Mouse (Mus musculus) heart, adult 8-10 months (tissue): ENCODE measurements around the gene Lin9. TPM values are rescaled to one million over a fixed set of nuclear protein-coding genes. Genes with fewer than 3 reads are reported as not detected.
"Not testable (repeated sequence)": the region's sequence is repeated elsewhere in the genome, so short reads cannot be mapped to it uniquely, and the experiment has no call there.

Source experiments
- DNase-seq: peaks from one replicate; pipeline ENCODE4 v3.0.0; 2022; ENCODE audit warnings: low spot score
- total RNA-seq, 4 experiments: library from RNA; stranded (reverse); gene quantifications; 2 replicates each; pipeline ENCODE4 v1.2.4; 2022

Lin9 gene
- 1 to 10 TPM; 2.1 to 3.5 (median 2.4) TPM for total RNA-seq

- DNase-seq, result peak; percentile 90
Observed at GRCm38 (mm10) chr1:180641137-180641517, at the start of gene Lin9. Gene Lin9 (plus strand): TSS chr1:180641150.

- no peak for DNase-seq
Observed at GRCm38 (mm10) chr1:180600578-180600977, 40.4 kb upstream of the Lin9 start.

DNA sequence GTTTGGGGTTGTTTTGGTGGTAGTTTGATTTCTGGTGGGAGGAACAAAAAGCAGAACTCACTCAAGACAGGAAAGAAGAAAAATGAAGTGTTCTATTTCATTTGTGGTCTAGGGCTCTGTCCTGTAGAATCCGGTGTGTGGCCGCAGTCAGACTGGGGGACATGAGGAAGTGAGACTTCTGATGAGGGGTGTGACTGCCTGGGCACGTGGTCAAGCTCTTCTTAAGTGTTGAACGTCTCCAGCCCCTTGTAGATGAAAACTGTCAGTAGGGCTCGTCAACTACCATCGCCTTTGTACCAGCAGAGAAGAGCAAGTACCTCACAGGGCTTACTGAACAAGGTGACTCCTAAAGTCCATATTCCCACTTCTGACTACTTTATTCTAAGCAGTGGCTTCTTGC lies 39.1 kb upstream of the Lin9 start:
- peak; percentile 21 for DNase-seq

GRCm38 (mm10) chr1:180604579-180604978 lies 36.4 kb upstream of the Lin9 start:
- DNase-seq, result peak; percentile 70

GRCm38 (mm10) chr1:180606106-180606505 lies 34.8 kb upstream of the Lin9 start:
- DNase-seq, result no peak

GRCm38 (mm10) chr1:180606796-180607577 lies 34.0 kb upstream of the Lin9 start:
- DNase-seq, result no peak

DNA sequence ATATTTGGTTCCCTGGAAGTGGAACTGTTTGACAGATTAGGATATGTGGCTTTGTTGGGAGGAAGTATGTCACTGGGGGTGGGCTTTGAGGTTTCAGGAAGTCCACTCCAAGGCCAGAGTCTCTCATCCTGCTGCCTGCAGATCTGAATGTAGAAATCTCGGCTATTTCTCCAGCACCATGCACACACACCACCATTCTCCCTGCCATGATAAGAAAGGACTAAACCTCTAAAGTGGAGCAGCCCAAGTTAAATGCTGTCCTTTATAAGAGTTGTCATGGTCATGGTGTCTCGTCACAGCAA lies 33.4 kb upstream of the Lin9 start:
- DNase-seq, result no peak

DNA sequence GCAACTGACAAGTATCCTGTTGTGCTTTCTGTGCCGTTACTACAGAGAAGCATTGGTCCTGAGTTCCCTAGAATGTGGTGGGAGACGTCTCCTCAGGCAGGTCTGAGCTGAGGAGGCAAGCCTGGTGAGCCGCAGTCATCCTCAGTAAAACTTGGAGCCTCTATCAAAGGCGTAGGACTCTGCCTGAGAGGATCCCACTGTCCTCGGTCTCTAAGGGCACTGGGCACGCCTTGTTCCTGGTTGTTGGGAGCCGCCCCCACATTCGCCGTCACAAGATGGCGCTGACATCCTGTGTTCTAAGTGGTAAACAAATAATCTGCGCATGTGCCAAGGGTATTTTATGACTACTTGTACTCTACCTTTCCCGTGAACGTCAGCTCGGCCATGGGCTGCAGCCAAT lies 29.1 kb upstream of the Lin9 start:
- DNase-seq, result not testable (repeated sequence)

GRCm38 (mm10) chr1:180616762-180617161 lies 24.2 kb upstream of the Lin9 start:
- DNase-seq, result no peak

GRCm38 (mm10) chr1:180622389-180622788 lies 18.6 kb upstream of the Lin9 start:
- no peak for DNase-seq

DNA sequence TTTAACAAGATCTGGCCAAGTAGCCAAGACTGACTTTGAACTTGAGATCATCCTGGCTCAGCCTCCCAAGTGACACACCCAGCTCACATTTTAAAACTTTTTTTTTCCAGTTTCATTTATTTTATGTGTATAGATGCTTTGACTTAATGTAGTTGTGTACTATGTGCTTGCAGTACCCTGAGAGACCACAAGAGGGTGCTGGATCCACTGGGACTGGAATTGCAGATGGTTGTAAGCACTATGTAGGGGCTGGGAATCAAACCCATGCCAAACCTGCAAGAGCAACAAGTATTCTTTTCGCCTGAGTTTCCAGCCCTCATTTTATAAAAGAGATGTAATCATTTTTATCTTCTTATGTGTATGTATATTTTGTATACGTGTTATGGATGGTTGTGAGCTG lies 17.0 kb upstream of the Lin9 start:
- no peak for DNase-seq

- peak; percentile 72 for DNase-seq
Observed at GRCm38 (mm10) chr1:180626141-180626540, 14.8 kb upstream of the Lin9 start.

DNA sequence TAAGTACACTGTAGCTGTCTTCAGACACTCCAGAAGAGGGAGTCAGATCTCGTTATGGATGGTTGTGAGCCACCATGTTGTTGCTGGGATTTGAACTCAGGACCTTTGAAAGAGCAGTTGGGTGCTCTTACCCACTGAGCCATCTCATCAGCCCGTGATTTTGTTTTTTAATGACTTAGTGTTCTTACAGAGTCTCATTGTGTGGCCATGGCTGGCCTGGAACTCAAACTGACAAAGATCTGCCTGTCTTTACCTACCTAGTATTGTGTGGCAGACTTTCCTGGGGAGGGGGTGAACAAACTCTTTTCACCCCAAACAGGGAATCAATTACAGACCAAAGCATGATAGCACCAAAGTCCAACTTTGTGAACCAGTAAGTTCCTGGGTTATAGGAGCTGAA lies 3.2 kb upstream of the Lin9 start:
- DNase-seq, result not testable (repeated sequence)

- DNase-seq, result no peak
Observed at GRCm38 (mm10) chr1:180639416-180640401, 1.2 kb upstream of the Lin9 start.

DNA sequence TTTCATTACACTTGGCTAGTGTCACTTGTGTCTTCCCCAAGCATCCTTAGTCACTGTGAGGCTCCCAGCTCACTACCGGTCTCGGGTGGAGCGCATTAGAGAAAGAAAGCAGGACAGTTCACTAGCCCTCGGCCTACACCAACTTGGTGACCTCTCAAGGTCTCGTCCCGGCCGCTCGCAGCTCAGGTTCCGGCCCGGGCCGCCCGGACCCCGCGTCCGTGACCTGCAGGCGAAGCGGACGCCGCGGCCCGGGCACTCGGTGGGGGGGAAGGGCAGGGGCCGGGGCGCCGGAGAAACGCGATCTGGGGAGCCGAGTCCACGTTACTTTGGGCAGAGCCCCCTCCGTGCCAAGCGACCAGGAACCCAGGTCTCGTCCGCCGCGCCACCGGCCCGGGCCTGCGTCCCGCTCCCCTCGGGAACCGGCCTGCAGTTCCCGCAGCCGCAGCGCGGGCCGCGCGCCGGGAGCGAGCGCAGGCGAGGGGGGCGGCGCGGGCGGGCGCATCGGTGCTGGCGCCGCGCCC lies 285 bp upstream of the Lin9 start:
- DNase-seq, result peak; percentile 11

DNA sequence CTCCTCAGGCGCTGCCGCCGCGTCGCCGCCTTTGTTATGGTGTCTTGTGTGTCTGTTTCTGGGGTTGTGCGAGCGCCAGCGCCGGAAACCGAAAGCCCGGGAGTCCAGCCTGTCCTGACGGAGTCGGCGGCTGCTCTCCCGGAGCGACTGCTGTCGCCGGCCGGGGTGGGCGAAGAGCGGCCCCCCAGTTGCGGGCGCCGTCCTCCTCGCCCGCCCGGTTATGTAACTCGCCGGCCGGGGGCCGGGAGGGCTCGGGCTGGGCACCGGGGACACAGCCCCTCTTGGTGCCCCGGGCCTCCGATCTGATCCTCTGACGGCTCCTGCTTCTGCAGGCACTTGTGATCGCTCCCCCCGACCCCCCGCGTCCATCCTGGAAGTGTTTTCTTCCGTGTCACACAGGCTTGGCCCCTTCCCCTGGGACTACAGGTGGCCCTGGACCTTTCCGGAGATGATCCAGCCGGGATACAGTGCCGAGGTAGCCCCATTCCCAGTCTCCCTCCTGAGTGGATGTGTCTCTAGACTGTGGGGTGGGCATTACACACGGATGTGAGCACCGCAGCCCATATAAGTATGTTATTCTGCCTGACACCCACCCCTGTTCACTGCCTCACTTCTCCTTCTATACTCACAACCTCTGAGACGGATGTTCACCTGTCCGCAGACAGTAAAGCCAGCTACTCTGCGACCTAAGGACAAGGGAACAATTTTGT lies 723 bp downstream of the Lin9 start:
- no peak for DNase-seq

- DNase-seq, result no peak
Observed at GRCm38 (mm10) chr1:180642228-180642564, 1.2 kb downstream of the Lin9 start.

- DNase-seq, result no peak
Observed at GRCm38 (mm10) chr1:180691284-180691683, 50.3 kb downstream of the Lin9 start.

GRCm38 (mm10) chr1:180696626-180697352 lies 55.8 kb downstream of the Lin9 start, which contains the start of gene Mixl1:
Gene Mixl1 (minus strand): TSS chr1:180697034.
- DNase-seq, result no peak

DNA sequence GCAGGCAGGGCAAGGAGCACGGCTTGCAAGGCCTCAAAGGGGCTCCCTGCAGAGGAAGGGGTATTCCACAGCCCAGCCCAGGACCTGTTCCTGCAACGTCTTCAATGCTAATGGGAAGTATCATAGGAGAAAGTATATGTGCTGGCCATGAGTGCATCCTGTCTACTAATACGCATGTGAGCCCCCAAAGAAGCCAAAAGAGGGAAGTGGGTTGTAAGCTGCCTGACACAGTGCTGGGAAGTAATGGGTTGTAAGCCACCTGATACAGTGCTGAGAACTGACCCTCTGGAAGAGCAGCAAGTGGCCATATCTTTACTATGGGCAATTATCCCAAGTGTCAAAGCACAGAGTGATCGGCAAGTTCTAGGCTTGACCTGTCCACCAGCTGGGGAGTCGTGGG lies 57.1 kb downstream of the Lin9 start:
- DNase-seq, result no peak

GRCm38 (mm10) chr1:180703400-180703799 lies 62.5 kb downstream of the Lin9 start:
- DNase-seq, result no peak
